Mouse (Mus musculus): Measurements from ENCODE around the gene Nelfe.
"Not testable (repeated sequence)": the region's sequence is repeated elsewhere in the genome, so short reads cannot be mapped to it uniquely, and the experiment has no call there.

Nelfe gene

GRCm38 (mm10) chr17:34849722-34850516 is at the start of gene Nelfe, which contains the start of gene Skiv2l:
Gene Nelfe (plus strand): TSS chr17:34850391.
Gene Skiv2l (minus strand): TSS chr17:34850210.
- peak; percentile 99 for DNase-seq

GRCm38 (mm10) chr17:34800781-34801305 is 49.3 kb upstream of the Nelfe start:
- not testable (repeated sequence) for DNase-seq

- not testable (repeated sequence) for DNase-seq
Observed at GRCm38 (mm10) chr17:34802756-34803155, 47.4 kb upstream of the Nelfe start.

GRCm38 (mm10) chr17:34803367-34803766 is 46.8 kb upstream of the Nelfe start:
- not testable (repeated sequence) for DNase-seq

GRCm38 (mm10) chr17:34804301-34804700 is 45.9 kb upstream of the Nelfe start, which contains the start of gene Cyp21a1:
Gene Cyp21a1 (minus strand): TSS chr17:34804561.
- DNase-seq = not testable (repeated sequence)

GRCm38 (mm10) chr17:34804871-34805562 is 45.2 kb upstream of the Nelfe start:
- DNase-seq = peak in 1 of 2 experiments; percentile 25

GRCm38 (mm10) chr17:34807176-34807575 is 43.0 kb upstream of the Nelfe start:
- no peak for DNase-seq

GRCm38 (mm10) chr17:34808599-34809205 is 41.5 kb upstream of the Nelfe start:
- peak; percentile 72 for DNase-seq

- DNase-seq = not testable (repeated sequence)
Observed at GRCm38 (mm10) chr17:34810411-34810810, 39.8 kb upstream of the Nelfe start.

- not testable (repeated sequence) for DNase-seq
Observed at GRCm38 (mm10) chr17:34810811-34811210, 39.4 kb upstream of the Nelfe start.

GRCm38 (mm10) chr17:34811275-34811674 is 38.9 kb upstream of the Nelfe start:
- no peak for DNase-seq

GRCm38 (mm10) chr17:34813747-34814146 is 36.4 kb upstream of the Nelfe start:
- peak; percentile 60 to 70 for DNase-seq

- DNase-seq = no peak
Observed at GRCm38 (mm10) chr17:34814818-34815370, 35.3 kb upstream of the Nelfe start.

- not testable (repeated sequence) for DNase-seq
Observed at GRCm38 (mm10) chr17:34830776-34831175, 19.4 kb upstream of the Nelfe start.

GRCm38 (mm10) chr17:34836155-34836855 is 13.9 kb upstream of the Nelfe start:
- no peak for DNase-seq

GRCm38 (mm10) chr17:34836856-34837221 is 13.4 kb upstream of the Nelfe start, which contains the start of the genes Stk19 and Dxo:
Gene Stk19 (minus strand): TSS chr17:34836945.
Gene Dxo (plus strand): TSS chr17:34837019.
- peak; percentile 98 for DNase-seq

GRCm38 (mm10) chr17:34837464-34838324 is 12.5 kb upstream of the Nelfe start:
- peak; percentile 34 to 46 for DNase-seq

GRCm38 (mm10) chr17:34838785-34839184 is 11.4 kb upstream of the Nelfe start:
- no peak for DNase-seq

- no peak for DNase-seq
Observed at GRCm38 (mm10) chr17:34840736-34841307, 9.4 kb upstream of the Nelfe start.

- DNase-seq = no peak
Observed at GRCm38 (mm10) chr17:34844884-34845283, 5.3 kb upstream of the Nelfe start.

GRCm38 (mm10) chr17:34847192-34847591 is 3.0 kb upstream of the Nelfe start:
- no peak for DNase-seq

Measured in cerebellum, postnatal 14 days (tissue).